Mouse (Mus musculus) heart, embryonic 12.5 days (tissue): ENCODE measurements at regions not wholly inside any gene's neighbourhood (a gene's known extent, or its start where the extent isn't known, plus 50 kb on each side); places are given as distances from the start of the nearest gene placed in this dataset.

ENCODE experiments used
- ATAC-seq: fragments of 200-750 bp; cut with Nextera tagmentation; 2 replicates; pipeline ENCODE4 v1.8.0; 2017; ENCODE audit warnings: moderate TSS enrichment, moderate library complexity; ENCODE audit not compliant: insufficient number of reproducible peaks, low FRiP score
- H3K27ac ChIP-seq: fragments of 300-500 bp; sonication (generic); 2 replicates; pipeline ENCODE4 v1.5.1; 2016; ENCODE audit warnings: mild to moderate bottlenecking, moderate library complexity; ENCODE audit not compliant: poor library complexity, severe bottlenecking
- H3K27me3 ChIP-seq: fragments of 300-500 bp; sonication (generic); replicated peaks from 2 replicates; pipeline ENCODE4 v1.6.1; 2016; ENCODE audit warnings: mild to moderate bottlenecking, moderate library complexity
- H3K36me3 ChIP-seq: fragments of 300-500 bp; sonication (generic); 2 replicates; pipeline ENCODE4 v1.6.1; 2016; ENCODE audit warnings: mild to moderate bottlenecking, moderate library complexity
- H3K4me1 ChIP-seq: fragments of 300-500 bp; sonication (generic); replicated peaks from 2 replicates; pipeline ENCODE4 v1.6.1; 2016; ENCODE audit warnings: mild to moderate bottlenecking
- H3K4me2 ChIP-seq: fragments of 300-500 bp; sonication (generic); 2 replicates; pipeline ENCODE4 v1.6.1; 2016; ENCODE audit warnings: mild to moderate bottlenecking, moderate library complexity
- H3K4me3 ChIP-seq: fragments of 300-500 bp; sonication (generic); 2 replicates; pipeline ENCODE4 v1.5.1; 2016; ENCODE audit warnings: mild to moderate bottlenecking
- H3K9ac ChIP-seq: fragments of 300-500 bp; sonication (generic); 2 replicates; pipeline ENCODE4 v1.6.1; 2016; ENCODE audit warnings: mild to moderate bottlenecking, moderate library complexity
- H3K9me3 ChIP-seq: fragments of 300-500 bp; sonication (generic); replicated peaks from 2 replicates; pipeline ENCODE4 v1.6.1; 2016; ENCODE audit warnings: mild to moderate bottlenecking, moderate library complexity
- WGBS: fragments of 180-500 bp; shearing (Covaris S2); methylation state at CpG from one replicate; pipeline ENCODE4 v1.1.7; 2016; 5-methylcytosine and 5-hydroxymethylcytosine counted together

- Histone ChIP-seq H3K4me2 (no peak overlapping the region), H3K27me3 (peaks cover 6% of the 10 kb centered on the region; the same call in 1 of the 2 replicates), H3K9me3 (no peaks in the 10 kb centered on the region), H3K9ac (no peak overlapping the region), H3K36me3 (no peaks in the 10 kb centered on the region), H3K4me1 (no peaks in the 10 kb centered on the region), H3K27ac (no peak overlapping the region), H3K4me3 (no peak overlapping the region)
- 33% methylated on average over 4 of the region's 4 CpGs for WGBS
- ATAC-seq, result no peak
Observed at GRCm38 (mm10) chr9:43627558-43627957, 116.2 kb upstream of the Nectin1 start.

GRCm38 (mm10) chr9:43628786-43629185, 115.0 kb upstream of the Nectin1 start:
- no peak for ATAC-seq
- WGBS, result 31% methylated on average over 11 of the region's 11 CpGs

GRCm38 (mm10) chr9:43636372-43636965, 107.3 kb upstream of the Nectin1 start:
- no peaks in the 10 kb centered on the region for H3K9me3 ChIP-seq
- no peak for ATAC-seq
- no peaks in the 10 kb centered on the region for H3K4me1 ChIP-seq
- H3K4me2 ChIP-seq, result no peak overlapping the region
- no peaks in the 10 kb centered on the region for H3K36me3 ChIP-seq
- H3K9ac ChIP-seq, result no peak overlapping the region
- no peak overlapping the region for H3K27ac ChIP-seq
- 77% methylated on average over 11 of the region's 11 CpGs for WGBS
- H3K4me3 ChIP-seq, result no peak overlapping the region
- H3K27me3 ChIP-seq, result peaks cover 4% of the 10 kb centered on the region; the same call in 1 of the 2 replicates

More at GRCm38 (mm10) chr9:43628786-43629185, 115.0 kb upstream of the Nectin1 start:
- H3K27ac ChIP-seq, result no peak overlapping the region
- H3K27me3 ChIP-seq, result peaks cover 3% of the 10 kb centered on the region; the same call in 1 of the 2 replicates
- H3K4me2 ChIP-seq, result no peak overlapping the region
- no peaks in the 10 kb centered on the region for H3K9me3 ChIP-seq
- no peaks in the 10 kb centered on the region for H3K36me3 ChIP-seq
- H3K4me3 ChIP-seq, result no peak overlapping the region
- H3K9ac ChIP-seq, result no peak overlapping the region
- H3K4me1 ChIP-seq, result no peaks in the 10 kb centered on the region

GRCm38 (mm10) chr9:43658186-43658585, 85.6 kb upstream of the Nectin1 start:
- no peak for ATAC-seq
- WGBS, result 55% methylated on average over 3 of the region's 3 CpGs
- Histone ChIP-seq H3K4me1 (no peaks in the 10 kb centered on the region), H3K4me3 (no peak overlapping the region), H3K27ac (no peak overlapping the region), H3K27me3 (peaks cover 3% of the 10 kb centered on the region; the same call in 1 of the 2 replicates), H3K4me2 (no peak overlapping the region), H3K9me3 (no peaks in the 10 kb centered on the region), H3K36me3 (no peaks in the 10 kb centered on the region), H3K9ac (no peak overlapping the region)

GRCm38 (mm10) chr9:43659237-43659636, 84.5 kb upstream of the Nectin1 start:
- Histone ChIP-seq H3K9ac (no peak overlapping the region), H3K4me3 (no peak overlapping the region), H3K4me1 (no peaks in the 10 kb centered on the region), H3K9me3 (no peaks in the 10 kb centered on the region), H3K36me3 (no peaks in the 10 kb centered on the region), H3K27me3 (peaks cover 3% of the 10 kb centered on the region; the same call in 1 of the 2 replicates), H3K27ac (no peak overlapping the region), H3K4me2 (no peak overlapping the region)
- ATAC-seq, result no peak
- 55% methylated on average over 6 of the region's 6 CpGs for WGBS

GRCm38 (mm10) chr9:43660151-43660550, 83.6 kb upstream of the Nectin1 start:
- Histone ChIP-seq H3K4me3 (no peak overlapping the region), H3K4me1 (no peaks in the 10 kb centered on the region), H3K9ac (no peak overlapping the region), H3K36me3 (no peaks in the 10 kb centered on the region), H3K27me3 (peaks cover 3% of the 10 kb centered on the region; the same call in 1 of the 2 replicates), H3K27ac (no peak overlapping the region), H3K4me2 (no peak overlapping the region), H3K9me3 (no peaks in the 10 kb centered on the region)
- no peak for ATAC-seq
- WGBS, result 85% methylated on average over 5 of the region's 5 CpGs

GRCm38 (mm10) chr9:43660896-43661563, 82.8 kb upstream of the Nectin1 start:
- peaks cover 3% of the 10 kb centered on the region; the same call in 1 of the 2 replicates for H3K27me3 ChIP-seq
- H3K4me2 ChIP-seq, result no peak overlapping the region
- no peaks in the 10 kb centered on the region for H3K36me3 ChIP-seq
- no peak overlapping the region for H3K27ac ChIP-seq
- H3K4me3 ChIP-seq, result no peak overlapping the region
- no peaks in the 10 kb centered on the region for H3K4me1 ChIP-seq
- no peak for ATAC-seq
- H3K9me3 ChIP-seq, result no peaks in the 10 kb centered on the region
- H3K9ac ChIP-seq, result no peak overlapping the region
- 26% methylated on average over 11 of the region's 11 CpGs for WGBS

- 63% methylated on average over 6 of the region's 6 CpGs for WGBS
- Histone ChIP-seq H3K27ac (no peak overlapping the region), H3K4me1 (no peaks in the 10 kb centered on the region), H3K27me3 (peaks cover 3% of the 10 kb centered on the region; the same call in 1 of the 2 replicates), H3K4me2 (no peak overlapping the region), H3K9ac (no peak overlapping the region), H3K36me3 (no peaks in the 10 kb centered on the region), H3K9me3 (no peaks in the 10 kb centered on the region), H3K4me3 (no peak overlapping the region)
- ATAC-seq, result no peak
Observed at GRCm38 (mm10) chr9:43661646-43662045, 82.1 kb upstream of the Nectin1 start.

- WGBS, result 80% methylated on average over 6 of the region's 6 CpGs
- no peaks in the 10 kb centered on the region; the same call in 1 of the 2 replicates for H3K4me1 ChIP-seq
- 0 out of 2 replicates have a peak, but pooled peaks cover 7% of the 10 kb centered on the region for H3K27me3 ChIP-seq
- no peak for ATAC-seq
- H3K9ac ChIP-seq, result no peak overlapping the region
- no peak overlapping the region for H3K27ac ChIP-seq
- no peaks in the 10 kb centered on the region for H3K9me3 ChIP-seq
- H3K4me3 ChIP-seq, result no peak overlapping the region
- no peaks in the 10 kb centered on the region for H3K36me3 ChIP-seq
- H3K4me2 ChIP-seq, result no peak overlapping the region
Observed at GRCm38 (mm10) chr9:43667386-43667785, 76.4 kb upstream of the Nectin1 start.

GRCm38 (mm10) chr9:43667974-43668373, 75.8 kb upstream of the Nectin1 start:
- Histone ChIP-seq H3K27ac (no peak overlapping the region), H3K4me3 (no peak overlapping the region), H3K36me3 (no peaks in the 10 kb centered on the region), H3K4me1 (no peaks in the 10 kb centered on the region; the same call in 1 of the 2 replicates), H3K9ac (no peak overlapping the region), H3K4me2 (no peak overlapping the region), H3K9me3 (no peaks in the 10 kb centered on the region), H3K27me3 (0 out of 2 replicates have a peak, but pooled peaks cover 7% of the 10 kb centered on the region)
- no peak for ATAC-seq
- WGBS, result 55% methylated on average over 4 of the region's 4 CpGs

- no peaks in the 10 kb centered on the region for H3K36me3 ChIP-seq
- H3K4me1 ChIP-seq, result no peaks in the 10 kb centered on the region; the same call in 1 of the 2 replicates
- no peaks in the 10 kb centered on the region for H3K9me3 ChIP-seq
- no peak for ATAC-seq
- H3K4me3 ChIP-seq, result no peak overlapping the region
- WGBS, result 60% methylated on average over 7 of the region's 7 CpGs
- no peak overlapping the region for H3K4me2 ChIP-seq
- no peak overlapping the region for H3K9ac ChIP-seq
- H3K27me3 ChIP-seq, result 0 out of 2 replicates have a peak, but pooled peaks cover 7% of the 10 kb centered on the region
- no peak overlapping the region for H3K27ac ChIP-seq
Observed at GRCm38 (mm10) chr9:43668731-43669130, 75.1 kb upstream of the Nectin1 start.
